Mouse (Mus musculus): Measurements from ENCODE around the gene Smco4. TPM values are rescaled to one million over a fixed set of nuclear protein-coding genes. Genes with fewer than 3 reads are reported as not detected.

The Smco4 gene
- polyA plus RNA-seq, 1 experiment: 23.8 TPM

DNA sequence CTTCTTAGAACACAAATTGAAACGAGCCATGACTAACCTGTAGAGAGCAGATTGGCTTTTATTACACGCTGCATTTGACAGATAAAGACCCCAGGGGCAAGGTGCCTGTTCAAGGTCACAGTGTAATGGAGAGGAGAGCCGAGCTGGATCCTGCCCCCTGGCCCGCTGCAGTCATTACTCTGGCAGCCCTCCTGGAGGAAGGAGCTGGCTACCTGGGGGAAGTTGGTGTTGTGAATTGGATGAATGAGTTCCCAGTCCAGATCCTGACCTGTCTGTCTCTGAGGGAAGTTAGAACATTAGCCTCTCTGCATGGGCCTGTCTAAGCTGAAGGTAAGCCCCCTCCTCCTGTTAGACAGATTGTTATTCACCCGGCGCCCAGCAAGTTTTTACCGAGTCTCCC lies 9.2 kb downstream of the Smco4 start:
- Histone ChIP-seq H3K79me3 (ENCODE audit: low read depth) (no peaks in the 10 kb centered on the region), H3K79me2 (ENCODE audit: control insufficient read depth, insufficient read depth) (no peaks in the 10 kb centered on the region), H3ac (ENCODE audit: control insufficient read depth, insufficient read length, low read depth) (no peak overlapping the region), H3K4me3 (ENCODE audit: insufficient read depth, poor library complexity, severe bottlenecking) (no peak overlapping the region), H3K36me3 (ENCODE audit: control insufficient read depth, insufficient read depth) (no peaks in the 10 kb centered on the region), H3K27me3 (ENCODE audit: control insufficient read depth, insufficient read depth, insufficient read length) (no peaks in the 10 kb centered on the region)
- no peak for TF ChIP-seq USF1 (IDR thresholded peaks at IDR 0.05; ENCODE audit: low read depth)
- TF ChIP-seq MYOD1 (IDR thresholded peaks at IDR 0.05; ENCODE audit: control insufficient read depth, insufficient read length, low read depth): no peak
- no peak for TF ChIP-seq CTCF (IDR thresholded peaks at IDR 0.05; ENCODE audit: control insufficient read depth, insufficient read depth, insufficient read length)
- TF ChIP-seq MAX (IDR thresholded peaks at IDR 0.05): no peak
- TF ChIP-seq MYOG (IDR thresholded peaks at IDR 0.05; ENCODE audit: control insufficient read depth, extremely low read depth, insufficient read length): no peak
- no peak for TF ChIP-seq CEBPB (IDR thresholded peaks at IDR 0.05; ENCODE audit: low read depth)
- no peak for TF ChIP-seq FOSL1 (IDR thresholded peaks at IDR 0.05; ENCODE audit: insufficient read depth, low read length, poor library complexity, severe bottlenecking)

GRCm38 (mm10) chr9:15503307-15503706 lies 10.1 kb downstream of the Smco4 start:
- Histone ChIP-seq H3ac (ENCODE audit: control insufficient read depth, insufficient read length, low read depth) (no peak overlapping the region), H3K79me3 (ENCODE audit: low read depth) (no peaks in the 10 kb centered on the region), H3K36me3 (ENCODE audit: control insufficient read depth, insufficient read depth) (no peaks in the 10 kb centered on the region), H3K79me2 (ENCODE audit: control insufficient read depth, insufficient read depth) (no peaks in the 10 kb centered on the region), H3K4me3 (ENCODE audit: insufficient read depth, poor library complexity, severe bottlenecking) (no peak overlapping the region), H3K27me3 (ENCODE audit: control insufficient read depth, insufficient read depth, insufficient read length) (no peaks in the 10 kb centered on the region)
- TF ChIP-seq CTCF (IDR thresholded peaks at IDR 0.05; ENCODE audit: control insufficient read depth, insufficient read depth, insufficient read length): no peak
- TF ChIP-seq CEBPB (IDR thresholded peaks at IDR 0.05; ENCODE audit: low read depth): no peak
- no peak for TF ChIP-seq MAX (IDR thresholded peaks at IDR 0.05)
- no peak for TF ChIP-seq MYOD1 (IDR thresholded peaks at IDR 0.05; ENCODE audit: control insufficient read depth, insufficient read length, low read depth)
- no peak for TF ChIP-seq FOSL1 (IDR thresholded peaks at IDR 0.05; ENCODE audit: insufficient read depth, low read length, poor library complexity, severe bottlenecking)
- TF ChIP-seq MYOG (IDR thresholded peaks at IDR 0.05; ENCODE audit: control insufficient read depth, extremely low read depth, insufficient read length): no peak
- TF ChIP-seq USF1 (IDR thresholded peaks at IDR 0.05; ENCODE audit: low read depth): no peak

DNA sequence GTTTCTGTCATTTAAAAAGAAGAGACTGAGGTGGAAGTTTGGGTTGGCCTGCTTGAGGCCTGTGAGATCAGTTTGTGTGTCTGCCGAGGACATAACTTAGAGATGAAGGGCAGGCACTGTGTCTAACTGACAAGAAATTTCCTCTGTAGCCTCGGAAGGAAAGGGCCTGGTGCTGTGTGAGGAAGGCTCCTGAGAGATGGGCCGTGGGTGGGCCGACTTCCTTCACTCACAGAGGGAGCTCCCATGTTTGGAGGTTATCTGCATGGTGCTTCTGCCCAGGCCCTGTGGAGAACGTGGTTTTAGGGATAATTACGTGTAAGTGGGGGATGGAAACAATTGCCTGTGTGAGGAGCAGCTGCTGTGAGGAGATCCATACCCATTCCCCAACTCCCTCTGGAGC lies 10.6 kb downstream of the Smco4 start:
- Histone ChIP-seq H3ac (ENCODE audit: control insufficient read depth, insufficient read length, low read depth) (no peak overlapping the region), H3K36me3 (ENCODE audit: control insufficient read depth, insufficient read depth) (no peaks in the 10 kb centered on the region), H3K27me3 (ENCODE audit: control insufficient read depth, insufficient read depth, insufficient read length) (no peaks in the 10 kb centered on the region), H3K79me2 (ENCODE audit: control insufficient read depth, insufficient read depth) (no peaks in the 10 kb centered on the region), H3K4me3 (ENCODE audit: insufficient read depth, poor library complexity, severe bottlenecking) (no peak overlapping the region), H3K79me3 (ENCODE audit: low read depth) (no peaks in the 10 kb centered on the region)
- TF ChIP-seq USF1 (IDR thresholded peaks at IDR 0.05; ENCODE audit: low read depth) (no peak), FOSL1 (IDR thresholded peaks at IDR 0.05; ENCODE audit: insufficient read depth, low read length, poor library complexity, severe bottlenecking) (no peak), MAX (IDR thresholded peaks at IDR 0.05) (no peak), CEBPB (IDR thresholded peaks at IDR 0.05; ENCODE audit: low read depth) (no peak), MYOD1 (IDR thresholded peaks at IDR 0.05; ENCODE audit: control insufficient read depth, insufficient read length, low read depth) (no peak), MYOG (IDR thresholded peaks at IDR 0.05; ENCODE audit: control insufficient read depth, extremely low read depth, insufficient read length) (no peak), CTCF (IDR thresholded peaks at IDR 0.05; ENCODE audit: control insufficient read depth, insufficient read depth, insufficient read length) (no peak)

GRCm38 (mm10) chr9:15505288-15505687 lies 12.1 kb downstream of the Smco4 start:
- Histone ChIP-seq H3K79me2 (ENCODE audit: control insufficient read depth, insufficient read depth) (no peaks in the 10 kb centered on the region), H3K4me3 (ENCODE audit: insufficient read depth, poor library complexity, severe bottlenecking) (no peak overlapping the region), H3K27me3 (ENCODE audit: control insufficient read depth, insufficient read depth, insufficient read length) (no peaks in the 10 kb centered on the region), H3ac (ENCODE audit: control insufficient read depth, insufficient read length, low read depth) (no peak overlapping the region), H3K79me3 (ENCODE audit: low read depth) (no peaks in the 10 kb centered on the region), H3K36me3 (ENCODE audit: control insufficient read depth, insufficient read depth) (no peaks in the 10 kb centered on the region)
- TF ChIP-seq FOSL1 (IDR thresholded peaks at IDR 0.05; ENCODE audit: insufficient read depth, low read length, poor library complexity, severe bottlenecking) (no peak), MAX (IDR thresholded peaks at IDR 0.05) (no peak), CEBPB (IDR thresholded peaks at IDR 0.05; ENCODE audit: low read depth) (no peak), MYOG (IDR thresholded peaks at IDR 0.05; ENCODE audit: control insufficient read depth, extremely low read depth, insufficient read length) (no peak), MYOD1 (IDR thresholded peaks at IDR 0.05; ENCODE audit: control insufficient read depth, insufficient read length, low read depth) (no peak), CTCF (IDR thresholded peaks at IDR 0.05; ENCODE audit: control insufficient read depth, insufficient read depth, insufficient read length) (no peak), USF1 (IDR thresholded peaks at IDR 0.05; ENCODE audit: low read depth) (no peak)

- TF ChIP-seq CTCF (IDR thresholded peaks at IDR 0.05; ENCODE audit: control insufficient read depth, insufficient read depth, insufficient read length): no peak
These were observed 13.6 kb downstream of the Smco4 start for GRCm38 (mm10) chr9:15506863-15507262.

GRCm38 (mm10) chr9:15507431-15507875 lies 14.2 kb downstream of the Smco4 start:
- TF ChIP-seq FOSL1 (IDR thresholded peaks at IDR 0.05; ENCODE audit: insufficient read depth, low read length, poor library complexity, severe bottlenecking): no peak
- no peak for TF ChIP-seq MAX (IDR thresholded peaks at IDR 0.05)
- no peak for TF ChIP-seq MYOD1 (IDR thresholded peaks at IDR 0.05; ENCODE audit: control insufficient read depth, insufficient read length, low read depth)
- TF ChIP-seq CEBPB (IDR thresholded peaks at IDR 0.05; ENCODE audit: low read depth): no peak
- TF ChIP-seq CTCF (IDR thresholded peaks at IDR 0.05; ENCODE audit: control insufficient read depth, insufficient read depth, insufficient read length): no peak
- no peak for TF ChIP-seq USF1 (IDR thresholded peaks at IDR 0.05; ENCODE audit: low read depth)
- Histone ChIP-seq H3ac (ENCODE audit: control insufficient read depth, insufficient read length, low read depth) (no peak overlapping the region), H3K27me3 (ENCODE audit: control insufficient read depth, insufficient read depth, insufficient read length) (no peaks in the 10 kb centered on the region), H3K79me3 (ENCODE audit: low read depth) (no peaks in the 10 kb centered on the region), H3K79me2 (ENCODE audit: control insufficient read depth, insufficient read depth) (no peaks in the 10 kb centered on the region), H3K36me3 (ENCODE audit: control insufficient read depth, insufficient read depth) (no peaks in the 10 kb centered on the region), H3K4me3 (ENCODE audit: insufficient read depth, poor library complexity, severe bottlenecking) (no peak overlapping the region)

More at GRCm38 (mm10) chr9:15506863-15507262, 13.6 kb downstream of the Smco4 start:
- no peak overlapping the region for H3ac ChIP-seq (ENCODE audit: control insufficient read depth, insufficient read length, low read depth)
- H3K79me2 ChIP-seq (ENCODE audit: control insufficient read depth, insufficient read depth): no peaks in the 10 kb centered on the region
- no peaks in the 10 kb centered on the region for H3K27me3 ChIP-seq (ENCODE audit: control insufficient read depth, insufficient read depth, insufficient read length)
- no peaks in the 10 kb centered on the region for H3K36me3 ChIP-seq (ENCODE audit: control insufficient read depth, insufficient read depth)
- H3K4me3 ChIP-seq (ENCODE audit: insufficient read depth, poor library complexity, severe bottlenecking): no peak overlapping the region
- H3K79me3 ChIP-seq (ENCODE audit: low read depth): no peaks in the 10 kb centered on the region

Measured in C2C12 (cell line).